Mouse (Mus musculus) heart, postnatal 0 days (tissue): ENCODE measurements around the gene Col7a1. TPM values are rescaled to one million over a fixed set of nuclear protein-coding genes. Genes with fewer than 3 reads are reported as not detected.

Experiments used
- ATAC-seq: fragments of 200-750 bp; cut with Nextera tagmentation; 2 replicates; pipeline ENCODE4 v1.8.0; 2017; ENCODE audit warnings: low read depth, moderate number of reproducible peaks, moderate library complexity; ENCODE audit not compliant: insufficient read depth
- DNase-seq: peaks from one replicate; pipeline ENCODE4 v3.0.0-alpha.2; 2016; ENCODE audit warnings: low spot score
- H3K27ac ChIP-seq: fragments of 300-500 bp; sonication (generic); 2 replicates; pipeline ENCODE4 v1.5.1; 2014; ENCODE audit warnings: low read depth, mild to moderate bottlenecking
- H3K27me3 ChIP-seq: fragments of 300-500 bp; sonication (generic); 2 replicates; pipeline ENCODE4 v1.6.1; 2014; ENCODE audit warnings: low read length, mixed read lengths; ENCODE audit not compliant: control insufficient read depth, insufficient read depth
- H3K36me3 ChIP-seq: fragments of 300-500 bp; sonication (generic); replicated peaks from 2 replicates; pipeline ENCODE4 v1.6.1; 2014; ENCODE audit warnings: low read length, mixed read lengths; ENCODE audit not compliant: control insufficient read depth, insufficient read depth
- H3K4me1 ChIP-seq: fragments of 300-500 bp; sonication (generic); 2 replicates; pipeline ENCODE4 v1.6.1; 2014; ENCODE audit warnings: antibody characterized with exemption; ENCODE audit not compliant: control insufficient read depth, insufficient read depth
- H3K4me2 ChIP-seq: fragments of 300-500 bp; sonication (generic); 2 replicates; pipeline ENCODE4 v1.6.1; 2014; ENCODE audit warnings: low read depth, mild to moderate bottlenecking, low read length, moderate library complexity
- H3K4me3 ChIP-seq: fragments of 300-500 bp; sonication (generic); 2 replicates; pipeline ENCODE4 v1.5.1; 2014; ENCODE audit warnings: low read depth, low read length
- H3K9ac ChIP-seq: fragments of 300-500 bp; sonication (generic); replicated peaks from 2 replicates; pipeline ENCODE4 v1.6.1; 2014; ENCODE audit warnings: low read depth, low read length, mixed read lengths
- H3K9me3 ChIP-seq: fragments of 300-500 bp; sonication (generic); replicated peaks from 2 replicates; pipeline ENCODE4 v1.6.1; 2016; ENCODE audit warnings: low read length; ENCODE audit not compliant: control insufficient read depth
- CTCF ChIP-seq: IDR thresholded peaks from 2 replicates; pipeline ENCODE4 v1.5.1; 2016; ENCODE audit warnings: antibody characterized with exemption, control low read depth, low read depth
- EP300 ChIP-seq: IDR thresholded peaks from 2 replicates; pipeline ENCODE4 v1.6.1; 2016; ENCODE audit warnings: antibody characterized with exemption, low read depth
- WGBS: fragments of 180-500 bp; shearing (Covaris S2); extraction: QIAGEN DNeasy Blood & Tissue Kit; methylation state at CpG from one replicate; pipeline ENCODE4 v1.1.7; 2014; 5-methylcytosine and 5-hydroxymethylcytosine counted together
- polyA plus RNA-seq: library from polyadenylated mRNA; unstranded; fragments of >200 nt; fragmentation: Nextera tagmentation; extraction: Ambion mirVana; gene quantifications from 2 replicates; pipeline ENCODE4 v1.2.1, GENCODE M21; 2015
- total RNA-seq: library from RNA; depleted of rRNA; stranded (reverse); fragments of >200 nt; gene quantifications from 2 replicates; pipeline ENCODE4 v1.2.3, GENCODE M21; 2014; ENCODE audit warnings: low replicate concordance

Gene Col7a1
- total and polyA plus RNA-seq, 2 experiments from 2014 or later, result 0.57 to 1.3 TPM

DNA sequence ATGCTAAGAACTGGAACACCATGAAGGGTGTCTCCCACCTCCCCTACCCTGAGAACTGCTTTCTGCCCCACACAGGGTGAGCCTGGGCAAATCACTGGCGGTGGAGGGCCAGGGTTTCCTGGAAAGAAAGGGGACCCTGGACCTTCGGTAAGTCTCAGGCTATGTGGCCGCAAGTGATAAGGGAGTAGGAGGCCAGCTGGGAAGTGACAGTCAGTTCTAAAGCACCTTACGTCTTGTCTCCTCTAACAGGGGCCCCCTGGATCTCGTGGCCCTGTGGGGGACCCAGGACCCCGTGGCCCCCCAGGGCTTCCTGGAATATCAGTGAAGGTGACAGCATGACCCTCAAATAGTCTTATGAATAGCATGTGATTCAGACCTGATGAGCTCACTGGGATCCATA, 11.0 kb downstream of the Col7a1 start:
- no peak overlapping the region for H3K27ac ChIP-seq
- no peaks in the 10 kb centered on the region for H3K4me1 ChIP-seq
- WGBS, result 62% methylated on average over 6 of the region's 6 CpGs
- no peak overlapping the region for H3K9ac ChIP-seq
- no peak for ATAC-seq
- TF ChIP-seq EP300 (no peak), CTCF (no peak)
- no peaks in the 10 kb centered on the region for H3K27me3 ChIP-seq
- no peak overlapping the region for H3K4me2 ChIP-seq
- no peaks in the 10 kb centered on the region for H3K36me3 ChIP-seq
- H3K4me3 ChIP-seq, result no peak overlapping the region
- no peaks in the 10 kb centered on the region for H3K9me3 ChIP-seq
- DNase-seq, result no peak

DNA sequence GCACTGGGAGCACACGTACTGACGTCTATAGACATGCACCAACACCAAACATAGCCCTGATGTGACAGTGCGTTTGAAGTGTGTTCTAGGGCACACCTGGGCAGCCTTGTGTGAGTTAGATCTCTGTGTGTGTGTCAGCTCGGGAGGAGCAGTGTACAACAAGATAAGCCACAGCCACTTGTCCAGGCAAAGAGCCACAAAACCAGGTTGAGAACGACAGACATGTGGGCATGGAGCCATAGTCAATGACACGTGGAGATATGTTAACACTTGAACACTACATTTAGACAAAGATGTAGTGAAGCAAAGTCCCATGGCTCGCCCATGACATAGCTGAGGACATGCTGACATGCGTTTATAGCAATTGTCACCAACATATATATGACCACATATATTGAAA, 17.2 kb downstream of the Col7a1 start:
- peak; percentile 45; the same call in 1 of the 2 replicates for TF ChIP-seq EP300
- no peak for TF ChIP-seq CTCF
- H3K4me3 ChIP-seq, result no peak overlapping the region
- H3K9ac ChIP-seq, result no peak overlapping the region
- peak; percentile 55 for DNase-seq
- H3K36me3 ChIP-seq, result no peaks in the 10 kb centered on the region
- ATAC-seq, result peak; percentile 80
- peaks cover 4% of the 10 kb centered on the region for H3K4me1 ChIP-seq
- H3K27ac ChIP-seq, result no peak overlapping the region
- 36% methylated on average over 8 of the region's 8 CpGs for WGBS
- no peaks in the 10 kb centered on the region for H3K27me3 ChIP-seq
- H3K4me2 ChIP-seq, result no peak overlapping the region
- no peaks in the 10 kb centered on the region for H3K9me3 ChIP-seq

DNA sequence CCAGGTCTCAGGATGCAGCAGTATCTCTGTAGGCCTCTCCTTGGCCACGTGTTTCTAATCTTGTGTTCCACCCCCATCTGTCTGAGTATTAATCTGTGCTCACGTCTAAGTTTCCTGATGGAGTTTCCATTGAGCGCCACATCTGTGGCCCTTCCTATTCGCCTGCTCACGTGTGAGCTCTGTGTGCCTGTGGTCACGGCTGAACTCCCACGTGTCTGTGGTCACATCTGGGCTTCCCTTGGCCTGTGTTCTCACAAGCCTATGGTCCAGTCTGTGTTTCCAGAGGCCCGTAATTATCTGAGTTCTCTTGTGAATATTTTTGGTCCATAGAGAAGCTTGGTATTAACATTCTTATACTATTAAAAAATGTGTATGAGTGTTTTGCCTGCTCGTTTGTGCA, 23.1 kb downstream of the Col7a1 start:
- H3K4me3 ChIP-seq, result no peak overlapping the region
- no peaks in the 10 kb centered on the region for H3K9me3 ChIP-seq
- WGBS, result 75% methylated on average over 9 of the region's 9 CpGs
- no peak overlapping the region for H3K9ac ChIP-seq
- H3K4me2 ChIP-seq, result no peak overlapping the region
- DNase-seq (no peak), ATAC-seq (no peak)
- TF ChIP-seq CTCF (no peak), EP300 (no peak)
- H3K27me3 ChIP-seq, result no peaks in the 10 kb centered on the region
- H3K27ac ChIP-seq, result no peak overlapping the region
- no peaks in the 10 kb centered on the region for H3K36me3 ChIP-seq
- no peaks in the 10 kb centered on the region for H3K4me1 ChIP-seq

DNA sequence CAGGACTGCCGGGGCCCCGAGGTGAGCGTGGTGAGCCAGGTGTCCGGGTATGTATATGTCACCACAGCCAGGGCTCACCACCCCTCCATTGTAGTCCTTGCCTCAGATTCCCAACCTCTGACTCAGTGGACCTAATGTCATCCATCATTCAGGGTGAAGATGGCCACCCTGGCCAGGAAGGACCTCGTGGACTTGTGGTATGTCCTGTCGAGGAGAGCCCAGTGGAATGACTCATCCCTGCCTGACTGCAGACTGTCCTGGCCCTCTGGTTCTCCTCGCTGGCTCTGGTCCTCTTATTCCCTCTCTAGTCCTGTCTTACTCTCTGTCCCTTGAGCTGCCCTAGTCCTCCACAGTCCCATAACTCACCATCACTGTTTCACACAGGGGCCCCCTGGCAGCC, 24.6 kb downstream of the Col7a1 start:
- TF ChIP-seq EP300, result no peak
- no peak for TF ChIP-seq CTCF

DNA sequence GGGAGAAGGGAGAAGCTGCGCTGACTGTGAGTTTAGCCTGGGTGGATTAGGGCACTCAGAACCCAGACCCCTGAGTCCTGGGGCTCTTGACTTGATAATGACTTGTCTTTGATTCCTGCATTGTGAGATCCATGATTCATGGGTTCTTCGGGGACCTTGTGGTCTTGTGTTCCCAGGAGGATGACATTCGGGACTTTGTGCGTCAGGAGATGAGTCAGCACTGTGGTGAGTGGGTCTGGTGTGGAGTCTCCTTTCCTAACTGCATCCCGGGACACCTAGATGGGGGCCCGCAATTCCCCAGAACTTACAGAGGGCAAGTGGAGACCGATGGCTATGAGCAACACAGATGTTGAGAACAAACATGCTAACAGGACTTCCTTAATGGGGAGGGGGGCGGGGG, 29.1 kb downstream of the Col7a1 start:
- Histone ChIP-seq H3K9me3 (no peaks in the 10 kb centered on the region), H3K36me3 (no peaks in the 10 kb centered on the region)

More for the DNA sequence above, 24.6 kb downstream of the Col7a1 start:
- Histone ChIP-seq H3K4me1 (no peaks in the 10 kb centered on the region), H3K4me2 (no peak overlapping the region), H3K27me3 (no peaks in the 10 kb centered on the region), H3K27ac (no peak overlapping the region), H3K9ac (no peak overlapping the region), H3K4me3 (no peak overlapping the region), H3K36me3 (no peaks in the 10 kb centered on the region), H3K9me3 (no peaks in the 10 kb centered on the region)
- ATAC-seq (no peak), DNase-seq (no peak)
- WGBS, result 56% methylated on average over 7 of the region's 7 CpGs

DNA sequence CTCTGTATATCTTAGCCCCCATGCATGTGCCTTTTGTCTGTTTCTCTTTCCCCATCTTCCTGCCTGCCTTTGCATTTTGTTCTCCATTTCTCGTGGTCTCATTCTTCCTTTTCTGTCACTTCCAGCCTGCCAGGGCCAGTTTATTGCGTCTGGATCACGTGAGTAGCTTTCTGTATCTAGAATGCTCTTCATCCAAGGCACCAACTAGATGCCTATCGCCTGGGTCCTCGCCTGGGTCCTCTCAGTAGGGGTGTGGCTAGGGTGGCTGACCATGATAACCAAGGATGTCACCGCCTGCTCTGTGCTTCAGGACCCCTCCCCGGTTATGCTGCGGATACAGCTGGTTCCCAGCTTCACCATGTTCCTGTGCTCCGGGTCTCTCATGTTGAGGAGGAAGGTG, 29.8 kb downstream of the Col7a1 start:
- TF ChIP-seq CTCF (no peak), EP300 (no peak)
- no peaks in the 10 kb centered on the region for H3K9me3 ChIP-seq
- no peak overlapping the region for H3K4me2 ChIP-seq
- no peaks in the 10 kb centered on the region for H3K36me3 ChIP-seq
- H3K9ac ChIP-seq, result no peak overlapping the region
- no peak for DNase-seq
- H3K4me1 ChIP-seq, result peaks cover 4% of the 10 kb centered on the region; the same call in 1 of the 2 replicates
- H3K4me3 ChIP-seq, result no peak overlapping the region
- no peak for ATAC-seq
- no peaks in the 10 kb centered on the region for H3K27me3 ChIP-seq
- H3K27ac ChIP-seq, result no peak overlapping the region
- 64% methylated on average over 9 of the region's 9 CpGs for WGBS

More for the DNA sequence above, 29.1 kb downstream of the Col7a1 start:
- H3K4me1 ChIP-seq, result no peaks in the 10 kb centered on the region
- H3K27me3 ChIP-seq, result no peaks in the 10 kb centered on the region
- no peak overlapping the region for H3K4me2 ChIP-seq
- no peak overlapping the region for H3K9ac ChIP-seq
- ATAC-seq, result no peak
- no peak for TF ChIP-seq EP300
- no peak for TF ChIP-seq CTCF
- 76% methylated on average over 8 of the region's 8 CpGs for WGBS
- DNase-seq, result no peak
- no peak overlapping the region for H3K27ac ChIP-seq
- no peak overlapping the region for H3K4me3 ChIP-seq
